Mouse (Mus musculus): Measurements from ENCODE around the gene Card11.

- TF ChIP-seq POLR2A (IDR thresholded peaks at IDR 0.05; ENCODE audit: insufficient read depth, low read depth, low read length) (no peak), CTCF (IDR thresholded peaks at IDR 0.05; ENCODE audit: insufficient read depth, low read depth, low read length) (no peak)
Measured at GRCm38 (mm10) chr5:141033001-141033400, 32.6 kb upstream of the Card11 start.

All from olfactory bulb, adult 2 months (tissue).